Mouse (Mus musculus) megakaryocyte, adult 5-6 weeks (primary cell): ENCODE data around the gene Cdc25a. TPM values are rescaled to one million over a fixed set of nuclear protein-coding genes. Genes with fewer than 3 reads are reported as not detected.

Experiments used
- ATAC-seq: 2 replicates; pipeline ENCODE4 v1.8.0; 2016; ENCODE audit warnings: mild to moderate bottlenecking, inconsistent platforms; ENCODE audit not compliant: poor library complexity, severe bottlenecking
- total RNA-seq, 2 experiments: library from RNA; stranded (forward) in 1 of 2; stranded (reverse) in 1 of 2; fragments of 153-499, 151-499 nt in 1 of 2; fragments of 221-1000, 200-1000 nt in 1 of 2; gene quantifications; 2 replicates each; pipeline versions ENCODE4 v1.2.3 to v1.2.4; 2015 to 2017

Cdc25a gene
- total RNA-seq, 2 experiments from 2014 or later, result 12.7 to 17.3 TPM

DNA sequence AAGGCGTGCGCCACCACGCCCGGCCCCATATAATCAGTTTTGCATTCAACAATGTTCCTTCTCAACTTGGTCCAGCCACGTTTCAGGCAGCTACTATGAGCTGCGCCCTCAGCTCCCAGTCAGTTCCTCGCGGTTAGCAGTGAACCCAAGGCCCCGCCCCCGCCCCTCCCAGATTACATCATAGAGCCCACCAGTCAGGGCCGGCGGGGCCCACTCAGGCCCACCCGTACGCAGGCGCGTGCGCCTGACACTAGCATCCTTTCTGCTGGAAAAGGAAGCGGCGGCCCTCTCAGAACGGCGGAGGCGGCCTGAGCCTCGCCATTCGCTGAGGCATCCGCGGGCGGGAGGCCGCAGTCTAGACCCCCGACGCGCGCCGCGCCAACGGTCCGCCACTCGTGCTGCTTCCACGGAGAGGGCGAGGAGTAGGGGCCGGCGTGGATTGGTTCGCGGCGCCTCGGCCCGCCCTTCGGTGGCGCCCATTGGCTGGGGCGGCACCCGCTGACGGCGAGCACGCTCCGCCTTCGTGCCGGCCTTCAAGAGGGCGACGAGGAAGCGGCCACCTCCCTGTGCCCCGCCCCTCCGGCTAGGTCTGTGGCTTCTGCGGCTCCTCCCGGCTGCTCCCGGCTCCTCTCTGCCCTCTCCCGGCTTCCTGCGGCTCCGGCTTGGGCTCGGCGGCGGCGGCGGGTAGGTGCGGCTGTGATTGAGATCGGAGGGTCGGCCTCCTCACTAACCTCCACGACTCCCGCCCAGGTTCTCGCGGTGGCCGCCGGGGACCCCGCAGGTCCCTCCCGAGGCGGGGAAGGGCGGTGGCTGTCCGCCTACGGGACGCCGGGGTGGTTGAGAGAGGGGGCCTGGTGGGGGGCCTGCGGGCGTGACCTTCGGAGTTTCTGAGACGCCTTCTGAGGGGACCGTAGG is 56.1 kb downstream of the Cdc25a start, which contains the start of gene Map4:
Gene Map4, plus strand, starts transcription at position 204 of the 915 bp plus-strand sequence.
- ATAC-seq, result peak; percentile 94

DNA sequence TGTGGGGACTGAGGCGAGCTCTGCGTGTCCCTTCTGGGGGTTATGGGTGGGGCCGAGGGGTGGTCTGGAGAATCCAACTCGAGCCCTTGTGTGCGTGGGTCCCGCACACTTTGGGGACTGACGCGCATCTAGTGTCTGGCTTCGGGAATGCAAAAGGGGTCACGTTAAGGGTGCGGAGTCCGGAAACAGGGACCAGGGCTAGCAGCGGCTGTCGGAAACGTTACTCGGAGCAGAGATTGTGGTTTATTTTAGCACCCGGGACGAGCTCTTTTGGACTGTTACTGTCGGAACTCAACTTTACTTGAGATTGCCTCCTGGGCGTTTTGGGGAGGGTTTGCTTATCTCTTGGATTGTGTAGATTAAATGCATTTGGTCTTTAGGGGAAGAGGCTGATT is 57.0 kb downstream of the Cdc25a start:
- no peak for ATAC-seq

DNA sequence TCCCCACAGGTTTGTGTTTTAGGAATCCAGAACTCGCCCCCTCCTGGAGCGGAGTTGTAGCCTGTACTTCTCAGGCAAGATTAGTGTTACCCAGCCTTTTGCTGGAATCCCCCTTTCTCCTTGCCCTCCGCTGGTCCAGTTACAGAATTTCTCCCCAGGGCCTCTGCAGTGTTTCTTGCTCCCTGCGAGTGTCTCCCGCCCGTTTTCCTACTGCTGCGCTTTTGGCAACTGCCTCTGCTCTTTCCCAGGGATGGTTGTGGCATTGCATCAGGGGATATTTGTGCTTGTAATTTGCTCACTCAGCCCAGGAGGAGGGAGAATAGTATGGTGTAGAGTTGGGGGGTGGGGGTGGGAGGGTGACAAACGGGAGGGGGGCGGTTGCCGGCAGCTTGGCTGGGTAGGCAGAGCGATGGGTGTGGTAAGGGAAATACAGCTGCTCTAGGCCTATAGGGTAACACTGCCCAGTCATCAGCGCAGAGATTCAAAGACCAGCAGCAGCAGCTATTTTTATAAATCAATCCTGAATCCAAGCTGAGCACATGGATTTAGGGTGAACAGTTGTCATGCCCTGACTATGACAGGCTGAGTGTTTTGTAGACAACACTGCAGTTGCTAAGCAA is 57.5 kb downstream of the Cdc25a start:
- ATAC-seq, result no peak

- ATAC-seq, result no peak
These were observed 64.0 kb downstream of the Cdc25a start for GRCm38 (mm10) chr9:109939401-109939800.

DNA sequence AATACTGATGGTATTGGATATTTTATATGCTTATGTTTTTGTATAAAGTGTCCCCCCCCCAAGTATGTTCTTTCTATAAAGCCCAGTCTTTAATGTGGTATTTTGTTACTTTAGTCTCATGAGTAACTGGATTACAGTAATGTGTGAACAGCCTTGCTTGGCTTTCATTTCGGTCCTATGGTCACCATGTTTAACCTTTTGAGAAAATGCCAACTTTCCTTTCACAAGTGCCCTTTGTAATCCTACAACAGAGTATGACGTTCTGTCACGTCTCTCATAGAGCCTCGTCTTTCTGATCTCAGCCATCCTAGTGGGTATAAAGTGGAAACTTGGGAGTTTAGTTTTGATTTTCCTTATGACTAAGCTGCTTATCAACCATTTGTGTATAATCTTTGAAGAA is 67.4 kb downstream of the Cdc25a start:
- no peak for ATAC-seq

Other genes with a start within 250 kb of the Cdc25a start
- gene Fbxw24, start 249.5 kb upstream of the Cdc25a start, total RNA-seq (2015), result not detected in 2 replicates
- not detected in 2 replicates for gene Fbxw24, start 249.5 kb upstream of the Cdc25a start, total RNA-seq (2017)
- gene Fbxw25, start 210.9 kb upstream of the Cdc25a start, total RNA-seq (2015), result 0.14 TPM in 1 of 2 replicates, not detected in the other
- not detected in 2 replicates for gene Fbxw25, start 210.9 kb upstream of the Cdc25a start, total RNA-seq (2017)
- not detected in 2 replicates for gene Fbxw18, start 172.9 kb upstream of the Cdc25a start, total RNA-seq (2015)
- gene Fbxw18, start 172.9 kb upstream of the Cdc25a start, total RNA-seq (2017), result not detected in 2 replicates
- not detected in 2 replicates for gene Fbxw26, start 129.5 kb upstream of the Cdc25a start, total RNA-seq (2015)
- not detected in 2 replicates for gene Fbxw26, start 129.5 kb upstream of the Cdc25a start, total RNA-seq (2017)
- gene Fbxw27, start 84.9 kb upstream of the Cdc25a start, total RNA-seq (2015), result not detected in 2 replicates
- gene Fbxw27, start 84.9 kb upstream of the Cdc25a start, total RNA-seq (2017), result not detected in 2 replicates
- gene Spink8, start 63.3 kb upstream of the Cdc25a start, total RNA-seq (2015), result not detected in 2 replicates
- not detected in 2 replicates for gene Spink8, start 63.3 kb upstream of the Cdc25a start, total RNA-seq (2017)
- 12.2 and 20.4 TPM in 2 replicates for gene Nme6, start 42.8 kb upstream of the Cdc25a start, total RNA-seq (2015)
- 6.8 and 16.1 TPM in 2 replicates for gene Nme6, start 42.8 kb upstream of the Cdc25a start, total RNA-seq (2017)
- gene Camp, start 26.0 kb upstream of the Cdc25a start, total RNA-seq (2015), result 1,595 and 1,972 TPM in 2 replicates
- 1,104 and 1,348 TPM in 2 replicates for gene Camp, start 26.0 kb upstream of the Cdc25a start, total RNA-seq (2017)
- gene Map4, start 55.9 kb downstream of the Cdc25a start, total RNA-seq (2015), result 74.3 and 82.8 TPM in 2 replicates
- gene Map4, start 55.9 kb downstream of the Cdc25a start, total RNA-seq (2017), result 50.0 and 55.3 TPM in 2 replicates
- gene Smarcc1, start 242.1 kb downstream of the Cdc25a start, total RNA-seq (2015), result 52.4 and 55.5 TPM in 2 replicates
- 27.4 and 45.0 TPM in 2 replicates for gene Smarcc1, start 242.1 kb downstream of the Cdc25a start, total RNA-seq (2017)
- gene Dhx30, start 242.3 kb downstream of the Cdc25a start, total RNA-seq (2015), result 29.6 and 29.8 TPM in 2 replicates
- gene Dhx30, start 242.3 kb downstream of the Cdc25a start, total RNA-seq (2017), result 25.4 and 27.1 TPM in 2 replicates